In genomic region chr5:136135571-136136291, GRCm38 (mm10) we compare ENCODE assay signal across 7 mouse cellular contexts. TPM values are rescaled to one million over a fixed set of nuclear protein-coding genes. Genes with fewer than 3 reads are reported as not detected.
DNase-seq lines count a peak whose midpoint lies in the region; ATAC-seq lines count a peak whose summit lies in the region.

Lrwd1 (minus strand) TSS chr5:136136074.
Alkbh4 (plus strand) TSS chr5:136136146.

- peak within 1 kb of the TSS; percentile 65 for H3K4me2 ChIP-seq in intestine, embryonic 16.5 days (ENCODE audit: low read depth, low read length)
- peak within 1 kb of the TSS; percentile 73 for H3K4me2 ChIP-seq in midbrain, embryonic 11.5 days

- H3K36me3 ChIP-seq in intestine, embryonic 16.5 days (ENCODE audit: control insufficient read depth, insufficient read depth, low read length): peaks cover 8% of the 10 kb centered on the region
- H3K36me3 ChIP-seq in midbrain, embryonic 11.5 days (ENCODE audit: control insufficient read depth, insufficient read depth, low read length): peaks cover 18% of the 10 kb centered on the region

- H3K9me3 ChIP-seq in intestine, embryonic 16.5 days (ENCODE audit: control insufficient read depth, low read length): no peaks in the 10 kb centered on the region
- H3K9me3 ChIP-seq in midbrain, embryonic 11.5 days (ENCODE audit: control insufficient read depth, low read length): no peaks in the 10 kb centered on the region

- intact Hi-C loops in left cerebral cortex, postnatal 36 days (cut with DNase I): loop anchor here (2.0 to 5.0 kb wide), 3 partner anchors 19 to 117 kb away; partner anchors contain the start of gene Polr2j

- H3K9ac ChIP-seq in intestine, embryonic 16.5 days (ENCODE audit: low read depth, low read length): peak within 1 kb of the TSS; percentile 78
- peak within 1 kb of the TSS; percentile 82 for H3K9ac ChIP-seq in midbrain, embryonic 11.5 days (ENCODE audit: low read length)

- peak; percentile 94 for DNase-seq in adrenal gland, adult 8-10 months
- peak; percentile 94 for DNase-seq in embryo, embryonic 9.5 days (ENCODE audit: extremely low spot score)
- DNase-seq in gastrocnemius, postnatal 4 days (ENCODE audit: low spot score in 2 of 2): peak; percentile 93 to 98
- peak; percentile 93 for DNase-seq in left cerebral cortex, postnatal 36 days (ENCODE audit: low spot score in 2 of 2)
- DNase-seq in midbrain, embryonic 11.5 days (ENCODE audit: low spot score, missing footprints): peak; percentile 99
- peak; percentile 93 for DNase-seq in skeletal muscle tissue, adult 2 months (ENCODE audit: low read depth, low spot score)

- H3K4me3 ChIP-seq in intestine, embryonic 16.5 days (ENCODE audit: low read length): peak within 1 kb of the TSS; percentile 81
- peak within 1 kb of the TSS; percentile 73 for H3K4me3 ChIP-seq in midbrain, embryonic 11.5 days (ENCODE audit: low read depth, low read length)

- peak within 1 kb of the TSS; percentile 58 for H3K27ac ChIP-seq in intestine, embryonic 16.5 days (ENCODE audit: low read length)
- no peak within 1 kb of the TSS for H3K27ac ChIP-seq in midbrain, embryonic 11.5 days (ENCODE audit: low read depth, low read length)

- ATAC-seq in intestine, embryonic 16.5 days: peak; percentile 96
- ATAC-seq in midbrain, embryonic 11.5 days (ENCODE audit: low FRiP score): peak; percentile 94

- H3K4me1 ChIP-seq in intestine, embryonic 16.5 days (ENCODE audit: control insufficient read depth, insufficient read depth, low read length): peaks cover 12% of the 10 kb centered on the region; the same call in 1 of the 2 replicates
- peaks cover 10% of the 10 kb centered on the region for H3K4me1 ChIP-seq in midbrain, embryonic 11.5 days (ENCODE audit: control insufficient read depth, insufficient read depth, low read length)

- no peaks in the 10 kb centered on the region for H3K27me3 ChIP-seq in intestine, embryonic 16.5 days (replicated peaks; ENCODE audit: control insufficient read depth, insufficient read depth, low read length)
- no peaks in the 10 kb centered on the region for H3K27me3 ChIP-seq in midbrain, embryonic 11.5 days (ENCODE audit: control insufficient read depth, insufficient read depth, low read length)

- under 1% methylated on average over 60 of the region's 60 CpGs for WGBS in intestine, embryonic 16.5 days
- WGBS in midbrain, embryonic 11.5 days: under 1% methylated on average over 60 of the region's 60 CpGs

RNA-seq across cellular contexts. Expression of gene Lrwd1, which starts in this region (rescaled TPM):
- total RNA-seq in adrenal gland, adult 8-10 months (2022): 10 to 100 TPM; 10.8 to 21.6 (median 14.9) TPM
- 10 to 100 TPM; 10.2 to 11.7 TPM for total RNA-seq in gastrocnemius, postnatal 4 days (2021)
- polyA plus RNA-seq in intestine, embryonic 16.5 days (2015; fragmentation: Nextera tagmentation; extraction: Ambion mirVana): 22.3 and 22.7 TPM in 2 replicates
- 10 to 100 TPM; 10.9 to 17.7 TPM for total RNA-seq in left cerebral cortex, postnatal 36 days (2021)
- polyA plus RNA-seq in midbrain, embryonic 11.5 days (2014; fragmentation: Nextera tagmentation; extraction: Ambion mirVana): 36.0 and 40.9 TPM in 2 replicates

RNA-seq across cellular contexts. Expression of gene Alkbh4, which starts in this region (rescaled TPM):
- 10 to 100 TPM in 1 of 4 experiments, 1 to 10 TPM in 3; 8.3 to 11.1 (median 8.7) TPM for total RNA-seq in adrenal gland, adult 8-10 months (2022)
- 1 to 10 TPM; 8.4 to 8.6 TPM for total RNA-seq in gastrocnemius, postnatal 4 days (2021)
- 16.7 and 17.2 TPM in 2 replicates for polyA plus RNA-seq in intestine, embryonic 16.5 days (2015; fragmentation: Nextera tagmentation; extraction: Ambion mirVana)
- 1 to 10 TPM; 7.7 to 9.0 TPM for total RNA-seq in left cerebral cortex, postnatal 36 days (2021)
- 15.7 and 18.9 TPM in 2 replicates for polyA plus RNA-seq in midbrain, embryonic 11.5 days (2014; fragmentation: Nextera tagmentation; extraction: Ambion mirVana)
